ENCODE assay signal across 34 mouse cellular contexts in genomic region chr2:99558070-99558611, GRCm38 (mm10).
"Had no signal": no experiment of that assay in that cellular context is flagged by ENCODE, and none has a peak within 500 bp of the region (broad histone marks: within the 10 kb centered on the region; RNA-seq: fewer than 3 reads in every experiment).

No protein-coding gene starts in this region.

- DNase-seq: heart, postnatal 10 days; heart, postnatal 14 days; heart, postnatal 36 days; heart, postnatal 4 days; kidney, adult 11 months; kidney, adult 18-20 months; kidney, adult 2 months; kidney, adult 8-10 months; kidney, adult 9 months; kidney, postnatal 10 days; kidney, postnatal 14 days; kidney, postnatal 25 days; kidney, postnatal 36 days; kidney, postnatal 4 days; layer of hippocampus, adult 9-11 months; layer of hippocampus, postnatal 36 days had no signal

- ATAC-seq: hindbrain, embryonic 16.5 days; hindbrain, postnatal 0 days; inflammation-experienced regulatory T-cells, adult 6 months; intestine, embryonic 15.5 days; intestine, embryonic 16.5 days; intestine, postnatal 0 days had no signal

- H3K4me2 ChIP-seq: heart, embryonic 12.5 days; heart, embryonic 13.5 days; heart, embryonic 15.5 days; hindbrain, embryonic 12.5 days; hindbrain, embryonic 13.5 days; hindbrain, embryonic 14.5 days; hindbrain, embryonic 15.5 days; intestine, embryonic 15.5 days; kidney, embryonic 15.5 days had no signal

- H3K4me1 ChIP-seq: heart, embryonic 12.5 days; heart, embryonic 13.5 days; heart, embryonic 15.5 days; hindbrain, embryonic 10.5 days; hindbrain, embryonic 12.5 days; hindbrain, embryonic 13.5 days; hindbrain, embryonic 15.5 days; intestine, embryonic 15.5 days; kidney, embryonic 15.5 days had no signal

- H3K36me3 ChIP-seq: heart, embryonic 12.5 days; heart, embryonic 13.5 days; heart, embryonic 15.5 days; hindbrain, embryonic 10.5 days; hindbrain, embryonic 12.5 days; hindbrain, embryonic 13.5 days; hindbrain, embryonic 15.5 days; intestine, embryonic 15.5 days; kidney, embryonic 15.5 days had no signal

- H3K4me3 ChIP-seq: heart, embryonic 12.5 days; heart, embryonic 13.5 days; heart, embryonic 15.5 days; hindbrain, embryonic 10.5 days; hindbrain, embryonic 12.5 days; hindbrain, embryonic 13.5 days; hindbrain, embryonic 15.5 days; intestine, embryonic 15.5 days; kidney, embryonic 15.5 days; layer of hippocampus, adult 2 months; left cerebral cortex, adult 2 months had no signal

- H3K9ac ChIP-seq: heart, embryonic 12.5 days; heart, embryonic 13.5 days; heart, embryonic 15.5 days; hindbrain, embryonic 12.5 days; hindbrain, embryonic 13.5 days; hindbrain, embryonic 14.5 days; hindbrain, embryonic 15.5 days; intestine, embryonic 15.5 days; kidney, embryonic 15.5 days had no signal

- H3K27me3 ChIP-seq: heart, embryonic 12.5 days; heart, embryonic 13.5 days; heart, embryonic 15.5 days; hindbrain, embryonic 12.5 days; hindbrain, embryonic 13.5 days; hindbrain, embryonic 15.5 days; intestine, embryonic 15.5 days; kidney, embryonic 15.5 days had no signal

- H3K27ac ChIP-seq: heart, embryonic 13.5 days; heart, embryonic 15.5 days; hindbrain, embryonic 10.5 days; hindbrain, embryonic 12.5 days; hindbrain, embryonic 13.5 days; hindbrain, embryonic 14.5 days; hindbrain, embryonic 15.5 days; hindbrain, postnatal 0 days; intestine, embryonic 15.5 days; kidney, embryonic 15.5 days; kidney, postnatal 0 days; layer of hippocampus, adult 2 months; left cerebral cortex, adult 2 months had no signal

- H3K9me3 ChIP-seq: heart, embryonic 13.5 days; heart, embryonic 15.5 days; hindbrain, embryonic 10.5 days; hindbrain, embryonic 12.5 days; hindbrain, embryonic 13.5 days; hindbrain, embryonic 15.5 days; intestine, embryonic 15.5 days had no signal
